Mouse (Mus musculus): ENCODE results near the gene Pald1. TPM values are rescaled to one million over a fixed set of nuclear protein-coding genes. Genes with fewer than 3 reads are reported as not detected.

Gene Pald1
- polyA plus RNA-seq, 1 experiment from 2014 or later, result 19.0 TPM

- Histone ChIP-seq H3K4me3 (ENCODE audit: low read depth, low read length) (no peak overlapping the region), H3K27ac (ENCODE audit: low read depth, low read length) (no peak overlapping the region), H3K4me1 (ENCODE audit: control insufficient read depth, insufficient read depth, low read length) (no peaks in the 10 kb centered on the region), H3K9ac (replicated peaks; ENCODE audit: low read depth, low read length) (no peak overlapping the region), H3K27me3 (ENCODE audit: control insufficient read depth, insufficient read depth, low read length) (no peaks in the 10 kb centered on the region), H3K36me3 (ENCODE audit: control insufficient read depth, insufficient read depth, low read length) (no peaks in the 10 kb centered on the region), H3K9me3 (ENCODE audit: control insufficient read depth, low read length) (no peaks in the 10 kb centered on the region), H3K4me2 (ENCODE audit: low read depth, low read length) (no peak overlapping the region)
- 86% methylated on average over 13 of the region's 13 CpGs for WGBS
- ATAC-seq (ENCODE audit: low read depth), result no peak
Measured at GRCm38 (mm10) chr10:61305928-61306590, 77.3 kb downstream of the Pald1 start.

- H3K9me3 ChIP-seq (ENCODE audit: control insufficient read depth, low read length), result no peaks in the 10 kb centered on the region
- WGBS, result 70% methylated on average over 6 of the region's 6 CpGs
- no peak overlapping the region for H3K9ac ChIP-seq (replicated peaks; ENCODE audit: low read depth, low read length)
- no peak overlapping the region for H3K4me3 ChIP-seq (ENCODE audit: low read depth, low read length)
- no peak for ATAC-seq (ENCODE audit: low read depth)
- H3K4me2 ChIP-seq (ENCODE audit: low read depth, low read length), result no peak overlapping the region
- no peaks in the 10 kb centered on the region for H3K4me1 ChIP-seq (ENCODE audit: control insufficient read depth, insufficient read depth, low read length)
- no peak overlapping the region for H3K27ac ChIP-seq (ENCODE audit: low read depth, low read length)
- H3K27me3 ChIP-seq (ENCODE audit: control insufficient read depth, insufficient read depth, low read length), result no peaks in the 10 kb centered on the region
- no peaks in the 10 kb centered on the region for H3K36me3 ChIP-seq (ENCODE audit: control insufficient read depth, insufficient read depth, low read length)
Measured at GRCm38 (mm10) chr10:61304046-61304445, 79.3 kb downstream of the Pald1 start.

- Histone ChIP-seq H3K4me3 (ENCODE audit: low read depth, low read length) (no peak overlapping the region), H3K4me1 (ENCODE audit: control insufficient read depth, insufficient read depth, low read length) (no peaks in the 10 kb centered on the region), H3K9me3 (ENCODE audit: control insufficient read depth, low read length) (no peaks in the 10 kb centered on the region), H3K4me2 (ENCODE audit: low read depth, low read length) (no peak overlapping the region), H3K27ac (ENCODE audit: low read depth, low read length) (no peak overlapping the region), H3K36me3 (ENCODE audit: control insufficient read depth, insufficient read depth, low read length) (no peaks in the 10 kb centered on the region), H3K9ac (replicated peaks; ENCODE audit: low read depth, low read length) (no peak overlapping the region), H3K27me3 (ENCODE audit: control insufficient read depth, insufficient read depth, low read length) (no peaks in the 10 kb centered on the region)
- no peak for ATAC-seq (ENCODE audit: low read depth)
- WGBS, result 85% methylated on average over 3 of the region's 3 CpGs
Measured at GRCm38 (mm10) chr10:61300996-61301395, 82.3 kb downstream of the Pald1 start.

- H3K9ac ChIP-seq (replicated peaks; ENCODE audit: low read depth, low read length), result no peak within 1 kb of the TSS
- H3K36me3 ChIP-seq (ENCODE audit: control insufficient read depth, insufficient read depth, low read length), result no peaks in the 10 kb centered on the region
- ATAC-seq (ENCODE audit: low read depth), result no peak
- H3K4me3 ChIP-seq (ENCODE audit: low read depth, low read length), result no peak within 1 kb of the TSS
- WGBS, result 89% methylated on average over 7 of the region's 7 CpGs
- H3K4me2 ChIP-seq (ENCODE audit: low read depth, low read length), result no peak within 1 kb of the TSS
- H3K27ac ChIP-seq (ENCODE audit: low read depth, low read length), result no peak within 1 kb of the TSS
- no peaks in the 10 kb centered on the region for H3K27me3 ChIP-seq (ENCODE audit: control insufficient read depth, insufficient read depth, low read length)
- H3K4me1 ChIP-seq (ENCODE audit: control insufficient read depth, insufficient read depth, low read length), result no peaks in the 10 kb centered on the region
- no peaks in the 10 kb centered on the region for H3K9me3 ChIP-seq (ENCODE audit: control insufficient read depth, low read length)
Measured at GRCm38 (mm10) chr10:61297477-61297876, 85.9 kb downstream of the Pald1 start, which contains the start of gene Prf1. Gene Prf1 (plus strand): TSS chr10:61297833.

GRCm38 (mm10) chr10:61296713-61297445 lies 86.5 kb downstream of the Pald1 start:
- Histone ChIP-seq H3K36me3 (ENCODE audit: control insufficient read depth, insufficient read depth, low read length) (no peaks in the 10 kb centered on the region), H3K4me2 (ENCODE audit: low read depth, low read length) (no peak overlapping the region), H3K4me3 (ENCODE audit: low read depth, low read length) (no peak overlapping the region), H3K9ac (replicated peaks; ENCODE audit: low read depth, low read length) (no peak overlapping the region), H3K27me3 (ENCODE audit: control insufficient read depth, insufficient read depth, low read length) (no peaks in the 10 kb centered on the region), H3K9me3 (ENCODE audit: control insufficient read depth, low read length) (no peaks in the 10 kb centered on the region), H3K27ac (ENCODE audit: low read depth, low read length) (no peak overlapping the region), H3K4me1 (ENCODE audit: control insufficient read depth, insufficient read depth, low read length) (no peaks in the 10 kb centered on the region)
- 81% methylated on average over 8 of the region's 8 CpGs for WGBS
- ATAC-seq (ENCODE audit: low read depth), result no peak

GRCm38 (mm10) chr10:61294242-61294641 lies 89.1 kb downstream of the Pald1 start:
- WGBS, result 84% methylated on average over 8 of the region's 8 CpGs

GRCm38 (mm10) chr10:61290479-61290878 lies 92.9 kb downstream of the Pald1 start:
- Histone ChIP-seq H3K4me1 (ENCODE audit: control insufficient read depth, insufficient read depth, low read length) (no peaks in the 10 kb centered on the region), H3K27me3 (ENCODE audit: control insufficient read depth, insufficient read depth, low read length) (no peaks in the 10 kb centered on the region), H3K9ac (replicated peaks; ENCODE audit: low read depth, low read length) (no peak overlapping the region), H3K9me3 (ENCODE audit: control insufficient read depth, low read length) (no peaks in the 10 kb centered on the region), H3K4me2 (ENCODE audit: low read depth, low read length) (no peak overlapping the region), H3K4me3 (ENCODE audit: low read depth, low read length) (no peak overlapping the region), H3K27ac (ENCODE audit: low read depth, low read length) (no peak overlapping the region), H3K36me3 (ENCODE audit: control insufficient read depth, insufficient read depth, low read length) (no peaks in the 10 kb centered on the region)
- ATAC-seq (ENCODE audit: low read depth), result no peak
- WGBS, result 21% methylated on average over 2 of the region's 2 CpGs

More at GRCm38 (mm10) chr10:61294242-61294641, 89.1 kb downstream of the Pald1 start:
- no peak overlapping the region for H3K9ac ChIP-seq (replicated peaks; ENCODE audit: low read depth, low read length)
- no peak overlapping the region for H3K4me2 ChIP-seq (ENCODE audit: low read depth, low read length)
- H3K9me3 ChIP-seq (ENCODE audit: control insufficient read depth, low read length), result no peaks in the 10 kb centered on the region
- no peaks in the 10 kb centered on the region for H3K4me1 ChIP-seq (ENCODE audit: control insufficient read depth, insufficient read depth, low read length)
- H3K36me3 ChIP-seq (ENCODE audit: control insufficient read depth, insufficient read depth, low read length), result no peaks in the 10 kb centered on the region
- no peak overlapping the region for H3K4me3 ChIP-seq (ENCODE audit: low read depth, low read length)
- H3K27ac ChIP-seq (ENCODE audit: low read depth, low read length), result no peak overlapping the region
- no peak for ATAC-seq (ENCODE audit: low read depth)
- no peaks in the 10 kb centered on the region for H3K27me3 ChIP-seq (ENCODE audit: control insufficient read depth, insufficient read depth, low read length)

GRCm38 (mm10) chr10:61290016-61290415 lies 93.3 kb downstream of the Pald1 start:
- Histone ChIP-seq H3K4me2 (ENCODE audit: low read depth, low read length) (no peak overlapping the region), H3K4me1 (ENCODE audit: control insufficient read depth, insufficient read depth, low read length) (no peaks in the 10 kb centered on the region), H3K4me3 (ENCODE audit: low read depth, low read length) (no peak overlapping the region), H3K27ac (ENCODE audit: low read depth, low read length) (no peak overlapping the region), H3K9me3 (ENCODE audit: control insufficient read depth, low read length) (no peaks in the 10 kb centered on the region), H3K36me3 (ENCODE audit: control insufficient read depth, insufficient read depth, low read length) (no peaks in the 10 kb centered on the region), H3K9ac (replicated peaks; ENCODE audit: low read depth, low read length) (no peak overlapping the region), H3K27me3 (ENCODE audit: control insufficient read depth, insufficient read depth, low read length) (no peaks in the 10 kb centered on the region)
- WGBS, result 80% methylated on average over 2 of the region's 2 CpGs
- no peak for ATAC-seq (ENCODE audit: low read depth)

GRCm38 (mm10) chr10:61286246-61286645 lies 97.1 kb downstream of the Pald1 start:
- H3K27me3 ChIP-seq (ENCODE audit: control insufficient read depth, insufficient read depth, low read length), result no peaks in the 10 kb centered on the region
- no peaks in the 10 kb centered on the region for H3K9me3 ChIP-seq (ENCODE audit: control insufficient read depth, low read length)
- H3K27ac ChIP-seq (ENCODE audit: low read depth, low read length), result no peak overlapping the region
- H3K9ac ChIP-seq (replicated peaks; ENCODE audit: low read depth, low read length), result no peak overlapping the region
- H3K4me1 ChIP-seq (ENCODE audit: control insufficient read depth, insufficient read depth, low read length), result no peaks in the 10 kb centered on the region
- H3K4me2 ChIP-seq (ENCODE audit: low read depth, low read length), result no peak overlapping the region
- WGBS, result 78% methylated on average over 7 of the region's 7 CpGs
- no peaks in the 10 kb centered on the region for H3K36me3 ChIP-seq (ENCODE audit: control insufficient read depth, insufficient read depth, low read length)
- H3K4me3 ChIP-seq (ENCODE audit: low read depth, low read length), result no peak overlapping the region
- no peak for ATAC-seq (ENCODE audit: low read depth)

Data from neural tube, embryonic 14.5 days (tissue).